ENCODE assay signal across 10 mouse cellular contexts in the genomic region with DNA sequence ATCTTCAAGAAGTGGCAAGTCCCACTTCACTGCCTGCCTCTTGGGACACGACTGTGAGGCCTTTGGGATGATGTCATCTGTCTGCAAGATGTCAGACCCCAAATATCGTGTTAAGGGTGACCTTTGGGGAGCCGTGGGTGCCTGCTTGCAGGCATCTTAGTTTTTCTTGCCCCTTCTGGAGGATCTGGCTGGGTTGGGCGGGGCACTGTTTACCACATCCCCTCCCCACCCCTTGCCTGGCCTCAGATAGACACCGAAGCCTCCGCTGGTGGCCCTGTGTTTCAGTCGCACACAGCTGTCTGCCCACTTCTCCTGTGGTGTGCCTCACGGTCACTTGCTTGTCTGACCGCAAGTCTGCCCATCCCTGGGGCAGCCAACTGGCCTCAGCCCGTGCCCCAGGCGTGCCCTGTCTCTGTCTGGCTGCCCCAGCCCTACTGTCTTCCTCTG. TPM values are rescaled to one million over a fixed set of nuclear protein-coding genes. Genes with fewer than 3 reads are reported as not detected.
DNase-seq lines count a peak whose midpoint lies in the region; ATAC-seq and TF ChIP-seq lines count a peak whose summit lies in the region.
"Had no signal": no experiment of that assay in that cellular context is flagged by ENCODE, and none has a peak within 500 bp of the region (broad histone marks: within the 10 kb centered on the region; RNA-seq: fewer than 3 reads in every experiment).

A gene (plus strand): TSS at position 245 of the 447 bp plus-strand sequence.

- TF ChIP-seq POLR2A in kidney, adult 2 months (IDR thresholded peaks at IDR 0.05; ENCODE audit: low read depth, low read length) = no peak

- H3K27me3 ChIP-seq in kidney, adult 2 months (replicated peaks; ENCODE audit: control insufficient read depth, insufficient read depth, low read length) = no peaks in the 10 kb centered on the region
- H3K27me3 ChIP-seq in kidney, embryonic 15.5 days = no peaks in the 10 kb centered on the region
- H3K27me3 ChIP-seq: lung, embryonic 15.5 days had no signal

- WGBS in kidney, adult 2 months = 70% methylated on average over 11 of the region's 11 CpGs
- WGBS in kidney, embryonic 15.5 days = 70% methylated on average over 11 of the region's 11 CpGs
- 35% methylated on average over 11 of the region's 11 CpGs for WGBS in large intestine, adult 2 months

- H3K4me1 ChIP-seq in kidney, adult 2 months (ENCODE audit: control insufficient read depth, insufficient read depth, low read length) = no peaks in the 10 kb centered on the region
- peaks cover 10% of the 10 kb centered on the region for H3K4me1 ChIP-seq in kidney, embryonic 15.5 days

- no peak within 1 kb of the TSS for H3K27ac ChIP-seq in kidney, adult 2 months (ENCODE audit: insufficient read depth, low read depth, low read length)
- no peak within 1 kb of the TSS for H3K27ac ChIP-seq in kidney, embryonic 15.5 days
- H3K27ac ChIP-seq: lung, embryonic 15.5 days had no signal

- H3K36me3 ChIP-seq in kidney, adult 2 months (ENCODE audit: control insufficient read depth, insufficient read depth, low read length) = no peaks in the 10 kb centered on the region
- no peaks in the 10 kb centered on the region for H3K36me3 ChIP-seq in kidney, embryonic 15.5 days
- H3K36me3 ChIP-seq: lung, embryonic 15.5 days had no signal

- peak; percentile 32 for DNase-seq in kidney, adult 2 months
- peak; percentile 79 for DNase-seq in CD4-positive helper T cell, adult 2 months (ENCODE audit: low read depth, low spot score)
- no peak for DNase-seq in large intestine, adult 2 months (ENCODE audit: low read depth, low spot score)
- peak; percentile 13 to 16 for DNase-seq in right cerebral cortex, postnatal 36 days (ENCODE audit: low spot score in 2 of 2)
- DNase-seq in adipocyte (ENCODE audit: low spot score) (no peak), MN1 (ENCODE audit: low spot score) (no peak)
- no peak for DNase-seq in gastrocnemius, postnatal 25 days
- DNase-seq: cerebellum, adult 11 months had no signal

- no peak within 1 kb of the TSS for H3K4me2 ChIP-seq in kidney, embryonic 15.5 days
- H3K4me2 ChIP-seq: lung, embryonic 15.5 days had no signal

- H3K9ac ChIP-seq in kidney, embryonic 15.5 days = no peak within 1 kb of the TSS
- H3K9ac ChIP-seq: lung, embryonic 15.5 days had no signal

- H3K4me3 ChIP-seq in kidney, adult 2 months (ENCODE audit: insufficient read depth, low read depth, low read length) = peak within 1 kb of the TSS; percentile 5; the same call in 1 of the 2 replicates
- no peak within 1 kb of the TSS for H3K4me3 ChIP-seq in kidney, embryonic 15.5 days (replicated peaks)
- H3K4me3 ChIP-seq: lung, embryonic 15.5 days had no signal

- ATAC-seq in kidney, embryonic 15.5 days (replicated peaks; ENCODE audit: low FRiP score) = no peak

- no peak for TF ChIP-seq CTCF in kidney, adult 2 months (conservative IDR thresholded peaks at IDR 0.05; ENCODE audit: insufficient read depth, insufficient read length, low read depth, low read length)

- no peaks in the 10 kb centered on the region for H3K9me3 ChIP-seq in kidney, embryonic 15.5 days (replicated peaks)
- H3K9me3 ChIP-seq: lung, embryonic 15.5 days had no signal

RNA-seq across cellular contexts. Expression of the gene that starts here (rescaled TPM):
- 1.4 and 6.4 TPM in 2 replicates for polyA plus RNA-seq in kidney, adult 2 months (2012; rRNA removed)
- polyA plus RNA-seq in kidney, embryonic 15.5 days (2015; fragmentation: Nextera tagmentation; extraction: Ambion mirVana) = 0.24 and 0.31 TPM in 2 replicates
- polyA plus RNA-seq in large intestine, adult 2 months (2012; rRNA removed) = 11.2 and 13.7 TPM in 2 replicates
- under 1 TPM; 0.15 to 0.27 TPM for total RNA-seq in gastrocnemius, postnatal 25 days (2021)

Comparison
In these comparisons a context has a peak if more than half of its experiments do, and no peak if none do; other contexts are left out.
1. DNase-seq: peak in kidney, adult 2 months (single experiment), CD4-positive helper T cell, adult 2 months (single experiment) and right cerebral cortex, postnatal 36 days (2 of 2); none in large intestine, adult 2 months (single experiment), adipocyte (single experiment), MN1 (single experiment) and gastrocnemius, postnatal 25 days (single experiment).